Mouse (Mus musculus) cerebellum, adult 9-11 months (tissue): ENCODE measurements around the gene Tctn3.

Experiments
- DNase-seq: peaks from one replicate; pipeline ENCODE4 v3.0.0; 2022

Gene Tctn3

DNA sequence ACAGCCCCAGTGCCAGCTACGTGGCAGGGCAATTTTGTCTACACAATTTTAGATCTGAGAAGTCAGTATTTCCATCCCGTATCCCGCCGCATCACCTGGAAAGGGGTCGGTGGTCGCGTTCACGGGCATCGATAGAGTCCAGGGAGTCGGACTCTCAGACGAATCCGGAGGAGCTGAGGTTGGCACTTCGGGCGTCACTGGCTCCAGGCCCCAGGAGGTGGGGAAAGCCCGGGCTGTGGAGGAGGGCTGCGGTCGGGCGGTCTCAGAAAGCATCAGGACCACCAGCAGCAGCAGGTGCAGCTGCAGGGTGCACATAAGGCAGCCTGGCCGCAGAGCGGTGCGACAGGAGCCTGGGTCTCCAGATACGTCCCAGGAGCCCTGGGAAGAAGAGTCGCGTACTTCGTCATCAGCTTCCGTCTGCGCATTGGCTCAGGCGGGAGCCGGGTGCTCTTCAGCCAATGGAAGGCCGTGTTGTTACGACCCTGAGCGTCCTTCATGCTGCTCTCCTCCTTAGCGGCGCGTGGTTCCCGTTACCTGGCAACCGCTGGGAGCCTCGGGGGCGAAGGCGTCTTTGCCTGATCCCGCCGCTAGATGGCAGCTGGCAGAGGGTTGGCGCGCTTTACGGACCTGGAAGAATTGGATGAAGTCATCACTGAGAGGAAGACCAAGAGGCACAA, at the start of gene Tctn3, which contains the start of gene Entpd1:
Tctn3 (minus strand) TSS at position 404 of the 677 bp plus-strand sequence.
Entpd1 (plus strand) TSS at position 537 of the 677 bp plus-strand sequence.
- peak; percentile 97 for DNase-seq

DNA sequence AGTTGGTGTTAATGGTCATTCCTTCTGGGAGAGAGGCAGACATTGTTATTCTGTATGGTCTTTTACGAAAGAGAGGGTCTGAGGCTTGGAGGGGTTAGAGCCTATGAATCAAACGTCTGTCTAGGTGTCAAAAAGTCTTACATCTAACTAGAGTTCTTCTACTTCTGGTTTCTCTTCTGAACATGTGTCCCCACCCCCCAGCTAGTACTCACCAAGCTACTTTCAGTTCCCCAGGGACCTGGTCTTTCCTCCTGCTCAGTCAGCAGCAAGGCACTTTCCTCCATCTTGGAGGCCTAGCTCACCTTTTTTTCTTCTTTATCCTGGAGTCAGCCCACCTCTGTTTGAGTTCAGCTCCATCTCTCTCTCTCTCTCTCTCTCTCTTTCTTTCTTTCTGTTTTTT, 49.1 kb upstream of the Tctn3 start:
- no peak for DNase-seq

DNA sequence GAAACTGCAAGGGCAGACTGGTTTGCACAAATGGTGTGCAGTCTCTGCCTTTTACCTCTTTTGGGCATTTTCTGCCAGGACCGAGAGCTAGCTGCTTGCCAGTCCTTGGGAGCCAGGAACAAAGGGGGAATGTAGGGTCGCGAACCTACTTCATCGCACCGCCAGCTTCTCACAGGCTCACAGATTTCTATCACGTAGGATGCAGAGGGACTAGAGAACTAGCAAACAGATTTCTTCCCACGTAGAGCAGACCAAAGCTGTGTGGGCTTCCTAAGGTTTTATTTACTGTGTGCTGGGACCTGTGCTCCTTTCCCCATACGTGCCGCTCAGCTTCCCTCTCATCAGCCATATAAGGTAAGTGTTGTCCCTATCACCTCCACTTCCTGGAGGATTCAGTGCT, 48.5 kb upstream of the Tctn3 start:
- no peak for DNase-seq

DNA sequence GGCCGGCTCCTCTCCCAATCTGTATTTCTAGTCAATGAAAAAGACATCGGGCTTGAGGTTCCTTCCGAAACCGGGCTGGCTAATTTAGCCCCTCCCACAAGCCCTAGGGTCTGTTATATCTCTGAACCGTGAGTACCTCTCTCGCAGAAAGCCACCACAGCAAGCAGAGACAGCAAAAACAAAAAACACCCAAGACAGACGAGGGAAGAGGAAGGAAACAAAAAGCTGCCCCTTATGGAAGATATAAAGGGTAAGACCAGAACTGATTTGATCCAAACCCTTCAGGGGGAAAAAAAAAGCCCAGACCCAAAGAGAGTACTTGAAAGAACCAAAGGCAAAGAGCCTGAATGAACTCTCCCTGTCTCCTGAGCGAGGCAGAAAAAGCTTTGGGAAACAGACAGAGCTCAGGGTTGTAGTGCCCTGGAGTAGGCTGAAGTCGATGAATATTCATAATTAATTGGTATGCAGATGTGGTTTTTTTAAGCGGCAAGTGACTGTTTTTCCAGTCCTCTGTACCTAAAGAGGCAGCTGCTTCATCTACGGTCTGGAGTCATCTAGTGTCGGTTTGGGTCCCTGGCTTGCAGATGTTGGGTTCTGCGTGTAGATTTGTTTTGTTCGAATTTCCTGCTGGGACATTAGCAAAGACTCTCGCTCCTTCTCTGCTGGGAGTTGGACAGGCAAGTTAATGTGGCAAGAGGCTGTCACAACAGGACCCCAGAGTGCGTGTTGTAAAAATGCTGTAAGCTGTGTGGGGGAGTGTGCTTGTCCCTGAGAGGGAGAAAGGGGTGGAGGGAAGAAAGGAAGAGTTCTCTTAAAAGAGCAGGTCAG, 47.8 kb upstream of the Tctn3 start:
- DNase-seq = no peak

DNA sequence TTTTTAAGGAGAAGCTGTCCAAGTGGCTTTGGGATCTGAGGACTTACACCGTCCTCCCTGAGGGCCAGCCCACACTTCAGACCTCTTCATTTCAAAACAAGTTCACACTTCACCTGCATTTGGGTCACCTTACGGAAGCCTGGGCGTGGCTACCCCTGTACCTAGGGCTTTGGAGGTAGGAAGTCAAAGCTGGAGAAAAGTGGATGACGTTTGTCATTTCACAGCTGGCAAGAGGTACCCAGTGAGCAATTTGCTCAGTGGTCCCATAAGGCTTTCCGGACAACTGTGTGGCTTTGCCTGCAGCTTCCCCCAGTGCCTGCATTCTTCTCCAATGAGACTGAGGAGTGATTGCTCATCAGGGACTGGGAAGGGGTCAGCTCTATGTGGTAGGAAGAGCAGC, 46.9 kb upstream of the Tctn3 start:
- no peak for DNase-seq

DNA sequence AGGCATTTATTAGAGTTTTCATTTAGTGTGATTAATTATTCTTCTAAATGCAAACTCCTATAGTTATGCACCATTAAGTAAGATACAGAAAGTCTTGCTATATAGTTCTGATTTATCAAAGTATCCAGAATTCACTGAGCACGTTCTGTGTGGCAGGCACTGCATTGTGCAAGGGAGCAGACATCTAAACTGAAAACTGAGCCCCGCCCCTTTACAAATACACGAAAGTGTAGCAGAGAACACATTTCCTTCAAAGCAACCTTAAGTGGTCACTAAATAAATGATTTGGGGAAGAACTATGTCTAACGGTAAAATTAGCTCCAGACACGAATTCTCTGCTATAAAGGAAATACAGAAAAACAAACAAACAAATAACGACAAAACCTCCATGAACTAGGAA, 46.2 kb upstream of the Tctn3 start:
- no peak for DNase-seq

DNA sequence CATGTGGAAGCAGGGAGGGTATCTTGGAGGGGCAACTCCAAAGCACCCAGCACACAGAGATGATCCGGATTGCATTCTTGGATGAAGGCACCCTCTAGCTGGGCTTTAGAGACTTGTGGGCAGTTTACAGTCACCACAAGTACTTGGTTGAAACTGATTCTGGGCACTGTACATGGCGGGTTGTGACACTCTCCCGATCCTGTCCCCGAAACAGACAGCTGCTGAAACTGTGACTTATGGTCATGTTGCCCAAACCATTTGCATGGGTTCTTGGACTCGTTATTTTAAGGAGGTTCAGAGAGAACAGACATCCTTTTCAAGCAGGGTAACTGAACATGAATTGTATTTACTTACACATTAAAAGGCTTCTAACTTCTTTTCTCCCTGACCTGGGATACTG, 44.2 kb upstream of the Tctn3 start:
- DNase-seq = no peak

DNA sequence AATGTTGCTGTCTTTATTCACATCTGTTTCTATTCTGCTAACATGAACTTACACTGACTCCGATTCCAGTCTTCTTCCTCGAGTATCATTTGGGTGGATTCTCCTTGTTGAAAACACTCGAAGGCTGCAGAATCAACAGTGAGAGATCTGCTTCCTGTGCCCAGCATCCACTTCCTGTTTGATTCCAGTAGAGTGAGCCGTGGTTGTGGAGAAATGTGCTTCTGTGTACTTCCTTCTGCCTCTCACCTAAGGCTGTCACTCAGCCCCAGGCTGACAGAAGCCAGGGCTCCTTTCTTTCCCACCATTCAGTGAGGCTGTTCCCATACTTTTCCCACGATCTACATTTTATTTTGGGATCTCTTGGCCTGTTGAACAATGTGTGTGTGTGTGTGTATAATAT, 38.1 kb upstream of the Tctn3 start:
- no peak for DNase-seq

DNA sequence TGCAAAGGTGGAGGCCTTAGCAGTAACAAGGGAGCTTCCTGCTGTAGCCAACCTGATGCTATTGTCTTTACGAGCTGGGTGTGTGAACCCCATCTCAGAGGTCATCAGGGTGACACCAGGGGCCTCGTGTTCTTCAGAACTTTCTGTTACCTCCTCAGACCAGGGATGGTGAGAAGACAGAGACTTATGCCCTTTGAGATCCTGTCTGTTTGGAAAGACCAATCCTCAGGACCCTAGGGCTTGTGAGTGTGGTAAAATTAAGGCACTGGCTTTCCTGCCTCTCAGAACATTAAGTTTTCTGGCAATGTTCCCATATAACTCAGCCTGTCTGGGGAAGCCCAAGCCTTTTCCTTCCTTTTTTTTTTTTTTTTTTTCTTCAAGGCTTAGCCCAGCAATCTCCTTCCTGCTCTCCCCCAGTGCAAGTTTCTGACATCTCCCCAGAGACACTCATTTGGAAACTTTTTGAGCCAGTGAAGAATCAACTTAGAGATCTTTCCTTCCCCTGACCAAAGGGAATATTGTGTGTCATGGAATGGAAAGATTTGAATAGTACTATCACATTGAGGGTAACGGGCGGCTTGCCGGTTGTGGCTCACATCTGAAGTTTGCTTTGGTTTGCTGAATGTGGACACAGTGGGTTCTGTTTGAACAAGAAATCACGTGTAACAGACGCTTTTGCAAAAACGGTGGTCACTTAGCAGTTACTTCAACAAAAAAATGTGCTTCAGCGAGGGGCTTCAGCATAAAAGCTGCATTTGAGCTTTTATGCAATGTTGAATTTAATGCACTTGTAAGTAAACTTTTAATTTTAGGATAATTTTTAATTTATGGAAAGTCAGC, 35.5 kb upstream of the Tctn3 start:
- DNase-seq = no peak

DNA sequence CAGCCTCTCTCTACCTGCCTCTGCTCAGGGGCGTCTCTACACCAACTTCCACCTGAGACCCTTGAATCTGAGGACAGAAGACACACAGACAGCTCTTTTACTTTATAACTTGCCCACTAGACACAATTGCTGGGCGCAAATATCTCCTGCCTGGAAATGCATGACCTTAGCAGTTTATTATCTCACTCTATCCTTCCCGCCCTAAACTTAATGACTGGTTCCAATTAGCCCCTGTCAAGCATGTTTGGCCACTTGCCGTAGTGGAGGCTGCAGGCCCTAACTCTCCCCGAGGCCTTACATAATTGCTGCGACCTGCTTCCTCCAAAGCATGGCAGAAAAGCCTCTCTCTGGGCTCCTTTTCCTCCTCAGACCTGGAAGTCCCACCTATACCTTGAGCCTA, 34.3 kb upstream of the Tctn3 start:
- no peak for DNase-seq

DNA sequence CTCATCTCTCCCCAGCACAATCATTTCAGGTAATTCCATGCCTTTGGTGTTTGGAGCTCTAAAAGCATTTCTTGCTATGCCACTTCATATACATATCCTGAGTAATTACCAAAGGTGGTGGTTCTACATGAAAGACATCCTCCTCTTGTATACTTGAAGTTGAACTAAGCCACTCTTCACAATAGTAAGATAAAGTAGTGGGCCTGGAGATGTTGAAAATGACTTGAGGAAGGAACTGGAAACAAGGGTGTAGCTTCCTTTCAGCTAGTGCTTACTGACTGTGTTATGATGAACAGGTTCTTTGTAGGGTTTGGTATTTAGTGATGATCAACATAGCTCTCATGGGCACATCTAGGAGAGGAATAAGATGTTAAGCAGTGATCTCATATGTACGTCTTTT, 31.8 kb upstream of the Tctn3 start:
- no peak for DNase-seq

DNA sequence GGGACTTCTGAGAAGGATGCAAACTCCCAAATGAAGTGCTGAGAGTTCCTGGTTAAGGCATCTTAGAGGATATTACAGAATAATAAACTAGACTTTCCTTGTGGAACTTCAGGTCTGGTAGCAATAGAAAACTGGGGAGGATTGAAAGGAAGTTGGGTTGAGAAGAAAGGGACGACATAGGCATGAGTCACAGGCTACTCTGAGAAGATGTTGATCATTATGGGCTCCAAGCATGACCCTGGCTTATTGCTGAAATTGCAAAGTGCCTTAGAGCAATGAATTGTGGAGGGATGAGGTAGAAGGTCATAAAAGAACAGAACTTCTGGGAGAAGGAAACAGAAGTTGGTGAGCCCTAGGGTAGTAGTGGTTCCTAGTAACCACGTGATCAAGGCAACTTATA, 28.8 kb upstream of the Tctn3 start:
- no peak for DNase-seq

DNA sequence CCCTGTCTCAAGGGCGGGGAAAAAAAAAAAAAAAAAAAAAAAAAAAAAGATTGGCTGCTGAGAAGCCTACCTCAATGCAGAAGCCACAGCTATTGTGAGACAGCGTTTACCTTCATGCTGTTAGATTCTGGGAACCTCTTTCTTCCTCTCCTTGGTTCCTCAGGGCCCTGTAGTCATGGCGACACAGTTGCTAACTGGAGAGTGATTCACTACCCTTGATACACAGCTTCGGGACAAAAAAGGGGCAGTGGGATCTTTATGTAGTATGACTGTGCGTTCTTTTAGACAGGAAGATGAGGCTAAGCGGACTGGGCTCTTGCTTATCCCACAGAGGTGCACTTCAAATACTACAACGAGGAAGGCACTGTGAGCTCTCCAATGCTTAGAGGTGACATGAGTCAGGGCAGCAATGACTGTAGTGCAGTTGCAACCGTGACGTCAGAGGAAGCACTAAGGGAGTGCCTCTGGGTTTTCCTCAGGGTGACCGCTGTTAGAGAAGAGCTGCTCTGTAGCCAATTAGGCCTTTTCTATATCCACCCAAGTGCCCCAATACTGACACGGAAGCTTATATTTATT, 27.8 kb upstream of the Tctn3 start:
- no peak for DNase-seq

DNA sequence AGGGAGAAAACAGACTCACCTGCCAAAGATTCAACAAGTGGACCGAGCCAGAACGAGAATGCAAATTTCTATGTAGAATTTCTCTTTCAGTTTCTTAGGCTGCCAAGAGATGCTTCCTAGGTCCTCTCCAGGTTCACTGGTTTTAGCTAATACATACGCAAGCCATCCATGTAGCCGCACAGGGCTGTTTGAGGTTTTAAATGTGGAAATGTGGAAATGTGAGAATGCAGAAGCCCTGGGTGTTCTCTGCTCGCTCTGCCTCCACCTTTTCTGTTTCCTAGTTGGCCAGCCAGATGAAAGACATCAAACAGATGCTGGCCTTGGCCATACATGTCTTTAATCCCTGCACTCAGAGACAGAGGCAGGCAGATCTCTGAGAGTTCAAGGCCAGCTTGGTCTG, 26.5 kb upstream of the Tctn3 start:
- no peak for DNase-seq

DNA sequence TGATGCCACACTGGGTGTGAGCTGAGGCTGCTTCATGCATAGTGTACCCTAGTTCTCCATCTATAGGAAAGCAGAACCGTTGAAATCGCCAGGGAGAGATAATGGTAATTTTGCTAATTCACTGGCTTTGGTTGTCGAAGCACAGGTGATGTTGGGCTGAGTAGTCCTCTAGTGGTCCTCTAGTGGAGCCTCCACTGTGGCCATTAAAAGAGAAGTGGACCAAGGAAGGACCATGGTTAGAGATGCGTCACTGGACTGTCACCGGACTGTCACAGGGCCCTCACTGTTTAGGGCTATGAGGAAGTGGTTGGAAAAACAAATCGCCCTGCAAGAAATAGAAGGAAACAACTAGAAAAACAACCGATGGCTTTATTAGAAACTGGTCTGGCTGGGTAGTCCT, 25.6 kb upstream of the Tctn3 start:
- no peak for DNase-seq

DNA sequence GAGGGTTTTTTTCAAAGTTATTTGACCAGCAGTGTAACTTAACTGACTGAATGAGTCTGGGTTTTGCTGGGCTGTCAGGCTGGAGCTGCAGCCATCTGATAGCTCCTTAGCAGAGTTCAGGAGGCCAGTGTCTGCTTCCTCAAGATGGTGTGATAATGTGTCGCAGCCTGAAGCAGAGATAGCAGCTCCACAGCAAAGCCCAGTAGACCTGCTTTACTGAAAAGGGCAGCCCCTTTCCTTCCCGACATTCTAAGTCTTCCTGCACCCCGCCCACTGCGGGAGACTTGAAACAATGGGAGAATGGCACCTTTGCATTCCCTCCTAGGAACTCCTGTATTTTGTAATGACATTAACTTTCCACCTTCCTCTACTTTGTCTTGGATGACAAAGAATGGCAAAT, 25.1 kb upstream of the Tctn3 start:
- DNase-seq = no peak

DNA sequence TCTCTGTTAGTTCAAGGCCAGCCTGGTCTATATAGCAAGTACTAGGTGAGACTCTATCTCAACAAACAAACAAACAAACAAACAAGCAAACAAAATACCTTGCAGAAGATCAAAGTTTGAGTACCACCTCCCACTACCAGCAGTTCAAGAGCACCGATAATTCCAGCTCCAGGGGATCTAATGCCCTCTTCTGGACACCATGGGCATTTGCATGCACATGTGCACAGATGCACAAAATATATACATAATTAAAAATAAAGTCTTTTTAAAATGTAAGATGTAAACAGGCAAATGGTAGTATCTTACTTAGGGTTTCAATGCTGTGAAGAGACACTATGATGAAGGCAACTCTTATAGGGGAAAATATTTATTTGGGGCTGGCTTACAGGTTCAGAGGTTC, 21.1 kb upstream of the Tctn3 start:
- no peak for DNase-seq

DNA sequence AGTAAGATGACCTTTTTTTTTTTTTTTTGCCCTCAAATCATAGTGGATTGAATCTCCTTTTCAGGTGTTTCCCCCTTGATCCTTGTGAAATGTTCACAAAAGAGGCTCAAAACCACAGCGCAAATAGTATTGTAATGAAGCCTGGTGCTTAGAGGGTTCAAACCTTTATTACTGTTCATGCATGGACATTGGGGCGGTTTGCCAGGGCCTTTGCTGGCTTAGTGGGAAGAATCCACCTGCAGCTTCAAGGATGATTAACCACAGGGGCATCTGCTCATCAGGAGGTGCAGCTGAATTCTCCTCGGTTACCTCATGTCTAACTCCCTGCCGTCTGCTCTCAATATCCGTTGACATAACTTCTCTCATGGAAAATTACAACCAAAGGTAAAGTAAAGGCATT, 20.6 kb upstream of the Tctn3 start:
- DNase-seq = peak; percentile 20

DNA sequence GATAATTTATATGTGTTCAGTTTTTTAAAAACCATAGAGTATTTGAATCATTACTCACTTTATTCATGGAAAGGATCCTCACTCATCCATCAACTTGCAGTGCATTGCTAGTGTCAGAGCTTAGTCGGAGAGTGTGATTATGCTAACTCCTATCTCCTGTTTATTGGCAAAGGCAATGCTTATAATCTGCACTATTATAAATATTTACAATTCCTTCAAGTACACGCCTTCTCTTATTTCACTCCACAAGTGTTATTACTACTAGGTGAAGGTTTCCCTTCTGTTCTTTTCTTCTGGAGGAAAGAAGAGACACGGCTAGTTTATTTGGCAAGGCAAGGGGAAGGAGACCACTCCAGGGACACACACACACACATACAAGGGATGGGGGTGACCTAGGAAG, 20.2 kb upstream of the Tctn3 start:
- DNase-seq = no peak

DNA sequence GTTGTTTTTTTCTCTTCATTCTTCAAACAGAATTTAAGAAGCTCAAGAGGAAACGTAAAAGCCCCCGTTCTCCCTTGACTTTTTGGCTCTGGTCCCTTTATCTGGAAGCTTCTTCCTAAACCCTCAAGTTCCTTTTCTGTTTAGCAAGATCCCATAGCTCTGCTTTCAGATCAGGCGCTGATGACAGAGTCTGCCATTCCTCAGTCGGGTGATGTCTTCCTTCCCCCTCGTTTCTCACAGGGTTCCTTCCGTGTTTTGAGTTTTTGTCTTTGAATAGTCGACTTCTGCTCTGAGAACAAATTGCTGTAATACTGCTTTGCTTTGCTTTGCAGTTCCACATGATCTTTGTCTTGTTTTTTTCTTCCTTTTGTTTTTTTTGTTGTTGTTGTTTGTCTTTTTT, 18.6 kb upstream of the Tctn3 start:
- DNase-seq = no peak

DNA sequence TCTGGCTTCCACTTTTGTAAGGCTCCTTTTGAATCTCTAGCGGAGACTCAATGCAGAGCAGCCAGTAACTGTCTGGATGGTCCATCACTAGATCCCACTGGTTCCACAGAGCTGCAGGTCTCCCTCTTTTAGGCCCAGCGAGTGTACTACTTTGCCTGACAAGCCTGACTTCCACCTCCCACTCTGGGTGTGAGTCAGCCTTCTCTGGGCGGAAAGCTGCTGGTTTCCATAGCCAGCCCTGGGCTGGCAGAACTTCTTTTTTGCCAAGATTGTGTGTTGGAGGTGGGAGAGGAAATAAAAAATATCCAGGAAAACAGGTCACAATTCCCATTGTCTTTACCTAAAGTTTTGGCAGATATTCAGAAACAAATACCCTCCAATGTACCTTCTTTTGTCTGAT, 18.1 kb upstream of the Tctn3 start:
- DNase-seq = no peak

DNA sequence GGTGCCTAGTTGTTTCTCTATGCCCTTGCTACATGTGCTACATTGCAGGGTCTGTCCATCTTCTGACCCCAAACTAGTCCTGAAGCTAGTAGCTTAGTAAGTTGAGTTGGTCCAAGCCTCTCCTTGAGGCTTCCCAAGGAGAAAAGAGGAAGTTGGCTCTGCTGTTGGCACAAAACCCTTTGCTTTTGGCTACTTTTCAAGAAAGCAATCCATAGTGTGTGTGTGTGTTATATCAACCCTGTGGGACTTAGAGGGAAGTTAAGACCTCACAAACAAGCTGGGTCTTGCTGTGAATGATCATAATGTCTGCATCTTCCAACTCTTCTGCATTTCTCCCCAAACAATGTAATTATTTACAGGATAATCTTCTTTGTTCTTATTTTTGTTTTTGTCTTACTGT, 16.9 kb upstream of the Tctn3 start:
- DNase-seq = no peak

DNA sequence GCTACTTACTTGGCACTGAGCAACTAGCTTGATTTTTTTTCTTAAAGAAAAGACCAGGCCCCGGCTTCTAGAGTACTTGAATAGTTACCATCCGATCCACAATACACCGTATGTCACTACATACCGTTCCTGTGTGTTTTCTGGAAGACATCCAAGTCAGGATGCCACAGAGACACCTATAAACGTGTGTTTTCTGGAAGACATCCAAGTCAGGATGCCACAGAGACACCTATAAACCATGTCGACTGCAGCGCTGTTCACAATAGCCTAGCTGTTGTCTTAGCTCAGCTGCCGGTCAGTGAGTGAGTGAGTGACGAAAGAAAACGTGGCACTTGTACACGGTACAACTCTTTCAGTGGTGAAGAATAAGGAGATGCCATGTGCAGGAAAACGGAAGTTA, 13.9 kb upstream of the Tctn3 start:
- DNase-seq = no peak
